In genomic region chr7:34811531-34812526, GRCm38 (mm10) we compare ENCODE assay signal across 9 mouse cellular contexts. TPM values are rescaled to one million over a fixed set of nuclear protein-coding genes. Genes with fewer than 3 reads are reported as not detected.
DNase-seq lines count a peak whose midpoint lies in the region; TF ChIP-seq lines count a peak whose summit lies in the region.
"Had no signal": no experiment of that assay in that cellular context is flagged by ENCODE, and none has a peak within 500 bp of the region (broad histone marks: within the 10 kb centered on the region; RNA-seq: fewer than 3 reads in every experiment).

No protein-coding gene starts in this region.

- TF ChIP-seq CTCF in heart, adult 2 months (IDR thresholded peaks at IDR 0.05), result no peak
- TF ChIP-seq CTCF in embryonic fibroblast, embryonic 13.5 days (IDR thresholded peaks at IDR 0.05; ENCODE audit: borderline replicate concordance, insufficient read depth, low read length), result no peak

- no peaks in the 10 kb centered on the region for H3K79me2 ChIP-seq in heart, adult 2 months (replicated peaks; ENCODE audit: control insufficient read depth, insufficient read depth, low read length)

- H3K9ac ChIP-seq in heart, adult 2 months (ENCODE audit: low read depth, low read length), result 0 out of 2 replicates have a peak overlapping the region, but pooled peaks have one; percentile 21

- H3K4me3 ChIP-seq in heart, adult 2 months, result peak overlapping the region; percentile 51
- peak overlapping the region; percentile 48 for H3K4me3 ChIP-seq in embryonic fibroblast, embryonic 13.5 days (ENCODE audit: insufficient read depth, low read length)
- H3K4me3 ChIP-seq in midbrain, embryonic 10.5 days, result peak overlapping the region; percentile 73

- H3K9me3 ChIP-seq in midbrain, embryonic 10.5 days (replicated peaks), result no peaks in the 10 kb centered on the region

- no peak for DNase-seq in heart, adult 2 months
- DNase-seq in heart, postnatal 25 days (ENCODE audit: low spot score), result no peak
- peak; percentile 39 for DNase-seq in Muller cell, postnatal 12 days (ENCODE audit: inconsistent ontology term)
- DNase-seq in kidney, adult 9 months, result peak; percentile 19
- peak; percentile 46 for DNase-seq in midbrain, embryonic 10.5 days (ENCODE audit: low spot score)
- no peak for DNase-seq in MN1 (ENCODE audit: low spot score)
- DNase-seq in cerebellum, adult 8-10 months, result no peak

- peaks cover 2% of the 10 kb centered on the region; the same call in 1 of the 2 replicates for H3K27me3 ChIP-seq in heart, adult 2 months (ENCODE audit: control insufficient read depth, insufficient read depth, low read length)
- peaks cover 82% of the 10 kb centered on the region for H3K27me3 ChIP-seq in midbrain, embryonic 10.5 days (ENCODE audit: low read depth, poor library complexity, severe bottlenecking)
- H3K27me3 ChIP-seq: CH12.LX had no signal

- no peaks in the 10 kb centered on the region for H3K4me1 ChIP-seq in heart, adult 2 months (ENCODE audit: control insufficient read depth, insufficient read depth, low read length)
- H3K4me1 ChIP-seq in embryonic fibroblast, embryonic 13.5 days (ENCODE audit: control insufficient read depth, insufficient read depth, low read length), result no peaks in the 10 kb centered on the region; the same call in 1 of the 2 replicates
- peaks cover 37% of the 10 kb centered on the region for H3K4me1 ChIP-seq in midbrain, embryonic 10.5 days

- no peak for TF ChIP-seq EP300 in heart, adult 2 months (IDR thresholded peaks at IDR 0.05; ENCODE audit: insufficient read depth, low read depth, low read length)

- intact Hi-C loops in heart, adult 2 months (cut with DNase I), result loop anchor here (5.0 kb wide), 1 partner anchor 90 kb away; no protein-coding TSS in a partner anchor
- intact Hi-C loops in heart, postnatal 25 days (cut with DNase I), result loop anchor here (5.0 kb wide), 1 partner anchor 135 kb away; no protein-coding TSS in a partner anchor

- WGBS in heart, adult 2 months, result 2% methylated on average over 66 of the region's 66 CpGs
- WGBS in midbrain, embryonic 10.5 days, result under 1% methylated on average over 66 of the region's 66 CpGs

- no peak overlapping the region for H3K27ac ChIP-seq in heart, adult 2 months
- no peak overlapping the region for H3K27ac ChIP-seq in embryonic fibroblast, embryonic 13.5 days (ENCODE audit: insufficient read depth, low read length)
- H3K27ac ChIP-seq in midbrain, embryonic 10.5 days (replicated peaks), result peak overlapping the region; percentile 81

- no peaks in the 10 kb centered on the region for H3K36me3 ChIP-seq in heart, adult 2 months (ENCODE audit: control insufficient read depth, insufficient read depth, low read length)
- no peaks in the 10 kb centered on the region for H3K36me3 ChIP-seq in midbrain, embryonic 10.5 days

- no peak for TF ChIP-seq POLR2A in heart, adult 2 months (IDR thresholded peaks at IDR 0.05; ENCODE audit: insufficient read depth, low read depth, low read length)
- no peak for TF ChIP-seq POLR2A in embryonic fibroblast, embryonic 13.5 days (IDR thresholded peaks at IDR 0.05; ENCODE audit: low read depth, low read length)

RNA-seq across cellular contexts. Expression of gene Chst8, which starts 0.7 kb away (rescaled TPM):
- total RNA-seq in heart, adult 2 months (2021), result under 1 TPM in 1 of 2 experiments, not detected in 1; 0.39 TPM
- polyA plus RNA-seq in heart, adult 2 months (2012; rRNA removed), result 0.23 and 0.41 TPM in 2 replicates
- under 1 TPM in 1 of 2 experiments, not detected in 1; 0.22 TPM for total RNA-seq in heart, postnatal 25 days (2021)
- polyA plus RNA-seq in embryonic fibroblast, embryonic 13.5 days (2011; ENCODE audit: insufficient read length, low read depth, missing spikeins), result not detected in 2 replicates
- polyA plus RNA-seq in midbrain, embryonic 10.5 days (2016; fragmentation: Nextera tagmentation; extraction: Ambion mirVana), result 5.3 and 9.5 TPM in 2 replicates

Comparison
In these comparisons a context has a peak if more than half of its experiments do, and no peak if none do; other contexts are left out.
1. DNase-seq: peak in Muller cell, postnatal 12 days (single experiment), kidney, adult 9 months (single experiment) and midbrain, embryonic 10.5 days (single experiment); none in heart, adult 2 months (0 of 2), heart, postnatal 25 days (single experiment), MN1 (single experiment) and cerebellum, adult 8-10 months (single experiment).
2. Peak in every context shown above with its lines, with median percentiles within 50 percentile points of each other: H3K4me3 ChIP-seq.